Mouse (Mus musculus): ENCODE results near the gene Mfsd12. TPM values are rescaled to one million over a fixed set of nuclear protein-coding genes. Genes with fewer than 3 reads are reported as not detected.

Mfsd12 gene
- total and polyA plus RNA-seq, 2 experiments from 2014 or later = 10.1 to 23.4 TPM

- no peak for ATAC-seq
- WGBS = 94% methylated on average over 23 of the region's 23 CpGs
- Histone ChIP-seq H3K4me1 (ENCODE audit: insufficient read depth) (0 out of 2 replicates have a peak, but pooled peaks cover 5% of the 10 kb centered on the region), H3K4me3 (ENCODE audit: low read depth, low read length) (no peak overlapping the region), H3K4me2 (ENCODE audit: low read depth) (no peak overlapping the region), H3K9ac (no peak overlapping the region), H3K27me3 (ENCODE audit: insufficient read depth, low read length) (no peaks in the 10 kb centered on the region), H3K36me3 (ENCODE audit: insufficient read depth) (peaks cover 61% of the 10 kb centered on the region), H3K27ac (ENCODE audit: low read depth, low read length) (no peak overlapping the region), H3K9me3 (ENCODE audit: low read length) (no peaks in the 10 kb centered on the region)
- no peak for TF ChIP-seq CTCF (IDR thresholded peaks at IDR 0.05; ENCODE audit: low read depth)
- no peak for DNase-seq
Observed at GRCm38 (mm10) chr10:81323141-81323775, 34.0 kb upstream of the Mfsd12 start.

GRCm38 (mm10) chr10:81323791-81324530 lies 33.3 kb upstream of the Mfsd12 start:
- 94% methylated on average over 18 of the region's 18 CpGs for WGBS
- no peak overlapping the region for H3K4me2 ChIP-seq (ENCODE audit: low read depth)
- H3K9ac ChIP-seq = no peak overlapping the region
- DNase-seq = no peak
- no peak for ATAC-seq
- H3K27ac ChIP-seq (ENCODE audit: low read depth, low read length) = no peak overlapping the region
- H3K4me3 ChIP-seq (ENCODE audit: low read depth, low read length) = no peak overlapping the region
- peaks cover 54% of the 10 kb centered on the region for H3K36me3 ChIP-seq (ENCODE audit: insufficient read depth)
- H3K4me1 ChIP-seq (ENCODE audit: insufficient read depth) = 0 out of 2 replicates have a peak, but pooled peaks cover 5% of the 10 kb centered on the region
- no peaks in the 10 kb centered on the region for H3K9me3 ChIP-seq (ENCODE audit: low read length)
- TF ChIP-seq CTCF (IDR thresholded peaks at IDR 0.05; ENCODE audit: low read depth) = no peak
- H3K27me3 ChIP-seq (ENCODE audit: insufficient read depth, low read length) = no peaks in the 10 kb centered on the region

DNA sequence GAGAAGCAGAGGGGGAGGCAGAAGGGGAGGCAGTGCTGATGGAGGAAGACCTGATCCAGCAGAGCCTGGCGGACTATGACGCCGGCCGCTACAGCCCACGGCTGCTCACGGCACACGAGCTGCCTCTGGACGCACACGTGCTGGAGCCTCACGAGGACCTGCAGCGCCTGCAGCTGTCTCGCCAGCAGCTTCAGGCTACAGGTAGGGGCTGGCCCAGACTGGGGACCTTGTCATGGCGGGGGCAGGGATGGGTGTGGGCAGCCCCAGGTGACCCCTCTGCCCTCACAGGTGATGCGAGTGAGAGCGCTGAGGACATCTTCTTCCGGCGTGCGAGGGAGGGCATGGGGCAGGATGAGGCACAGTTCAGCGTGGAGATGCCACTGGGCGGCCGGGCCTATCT lies 32.1 kb upstream of the Mfsd12 start:
- H3K9ac ChIP-seq = no peak overlapping the region
- no peak for DNase-seq
- H3K4me3 ChIP-seq (ENCODE audit: low read depth, low read length) = no peak overlapping the region
- TF ChIP-seq CTCF (IDR thresholded peaks at IDR 0.05; ENCODE audit: low read depth) = no peak
- 0 out of 2 replicates have a peak, but pooled peaks cover 5% of the 10 kb centered on the region for H3K4me1 ChIP-seq (ENCODE audit: insufficient read depth)
- H3K36me3 ChIP-seq (ENCODE audit: insufficient read depth) = peaks cover 54% of the 10 kb centered on the region
- 95% methylated on average over 21 of the region's 21 CpGs for WGBS
- no peaks in the 10 kb centered on the region for H3K27me3 ChIP-seq (ENCODE audit: insufficient read depth, low read length)
- H3K27ac ChIP-seq (ENCODE audit: low read depth, low read length) = no peak overlapping the region
- no peak for ATAC-seq
- no peak overlapping the region for H3K4me2 ChIP-seq (ENCODE audit: low read depth)
- H3K9me3 ChIP-seq (ENCODE audit: low read length) = no peaks in the 10 kb centered on the region

GRCm38 (mm10) chr10:81325781-81326180 lies 31.5 kb upstream of the Mfsd12 start:
- Histone ChIP-seq H3K27ac (ENCODE audit: low read depth, low read length) (no peak overlapping the region), H3K36me3 (ENCODE audit: insufficient read depth) (peaks cover 54% of the 10 kb centered on the region)
- 94% methylated on average over 18 of the region's 18 CpGs for WGBS

GRCm38 (mm10) chr10:81326858-81327257 lies 30.4 kb upstream of the Mfsd12 start:
- Histone ChIP-seq H3K4me2 (ENCODE audit: low read depth) (no peak overlapping the region), H3K9ac (no peak overlapping the region), H3K27me3 (ENCODE audit: insufficient read depth, low read length) (no peaks in the 10 kb centered on the region), H3K9me3 (ENCODE audit: low read length) (no peaks in the 10 kb centered on the region), H3K27ac (ENCODE audit: low read depth, low read length) (0 out of 2 replicates have a peak overlapping the region, but pooled peaks have one; percentile 40), H3K4me3 (ENCODE audit: low read depth, low read length) (no peak overlapping the region), H3K36me3 (ENCODE audit: insufficient read depth) (peaks cover 54% of the 10 kb centered on the region), H3K4me1 (ENCODE audit: insufficient read depth) (0 out of 2 replicates have a peak, but pooled peaks cover 1% of the 10 kb centered on the region)
- no peak for DNase-seq
- no peak for TF ChIP-seq CTCF (IDR thresholded peaks at IDR 0.05; ENCODE audit: low read depth)
- 88% methylated on average over 6 of the region's 6 CpGs for WGBS
- ATAC-seq = no peak

More at GRCm38 (mm10) chr10:81325781-81326180, 31.5 kb upstream of the Mfsd12 start:
- ATAC-seq (no peak), DNase-seq (no peak)
- no peak for TF ChIP-seq CTCF (IDR thresholded peaks at IDR 0.05; ENCODE audit: low read depth)
- Histone ChIP-seq H3K9ac (no peak overlapping the region), H3K4me3 (ENCODE audit: low read depth, low read length) (no peak overlapping the region), H3K9me3 (ENCODE audit: low read length) (no peaks in the 10 kb centered on the region), H3K4me2 (ENCODE audit: low read depth) (no peak overlapping the region), H3K27me3 (ENCODE audit: insufficient read depth, low read length) (no peaks in the 10 kb centered on the region), H3K4me1 (ENCODE audit: insufficient read depth) (0 out of 2 replicates have a peak, but pooled peaks cover 5% of the 10 kb centered on the region)

DNA sequence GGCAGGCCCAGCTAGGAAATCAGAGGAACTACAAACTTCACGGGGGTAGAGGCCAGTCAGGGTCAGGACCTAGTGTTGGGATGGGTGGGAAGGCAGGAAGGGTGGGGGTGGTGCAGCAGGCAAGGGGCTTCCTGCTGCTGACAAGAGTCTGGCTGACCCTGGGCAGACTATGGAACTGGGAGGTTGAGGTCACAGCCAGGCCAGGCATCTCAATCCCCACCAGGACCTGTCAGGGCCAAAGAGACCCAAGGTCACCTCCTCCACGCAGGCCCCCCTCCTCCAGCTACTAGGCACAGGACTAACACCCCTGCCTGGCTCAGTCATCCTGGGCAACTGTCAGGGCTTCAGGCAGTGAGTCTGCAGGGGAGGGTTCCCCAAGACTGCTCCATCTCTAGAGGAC lies 29.3 kb upstream of the Mfsd12 start:
- DNase-seq (no peak), ATAC-seq (no peak)
- H3K27ac ChIP-seq (ENCODE audit: low read depth, low read length) = no peak overlapping the region
- no peak for TF ChIP-seq CTCF (IDR thresholded peaks at IDR 0.05; ENCODE audit: low read depth)
- no peaks in the 10 kb centered on the region for H3K9me3 ChIP-seq (ENCODE audit: low read length)
- H3K27me3 ChIP-seq (ENCODE audit: insufficient read depth, low read length) = no peaks in the 10 kb centered on the region
- peaks cover 48% of the 10 kb centered on the region for H3K36me3 ChIP-seq (ENCODE audit: insufficient read depth)
- no peak overlapping the region for H3K9ac ChIP-seq
- no peak overlapping the region for H3K4me3 ChIP-seq (ENCODE audit: low read depth, low read length)
- no peaks in the 10 kb centered on the region for H3K4me1 ChIP-seq (ENCODE audit: insufficient read depth)
- 63% methylated on average over 2 of the region's 2 CpGs for WGBS
- H3K4me2 ChIP-seq (ENCODE audit: low read depth) = no peak overlapping the region

DNA sequence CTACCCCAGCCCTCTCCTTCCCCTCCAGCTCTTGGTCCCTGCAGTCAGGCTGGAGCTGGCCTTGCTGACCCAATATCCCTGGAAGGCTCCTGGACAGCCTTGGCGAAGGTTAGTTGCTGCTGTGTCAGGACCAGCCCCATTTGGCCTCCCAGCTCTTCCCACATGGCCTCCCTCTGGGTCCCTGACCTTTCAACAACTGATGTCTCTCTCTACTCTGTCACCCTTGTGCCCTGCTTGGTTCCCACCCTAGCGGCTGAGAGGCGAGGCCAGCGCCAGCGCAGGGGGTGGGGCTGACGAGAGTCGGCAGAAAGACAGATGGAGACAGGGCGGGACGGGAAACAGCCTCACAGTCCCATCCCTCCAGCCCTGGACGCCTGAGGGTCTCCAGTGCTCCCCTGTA lies 28.9 kb upstream of the Mfsd12 start, which contains the start of gene Tbxa2r:
Gene Tbxa2r (plus strand): TSS at position 346 of the 400 bp plus-strand sequence.
- TF ChIP-seq CTCF (IDR thresholded peaks at IDR 0.05; ENCODE audit: low read depth) = no peak
- 32% methylated on average over 10 of the region's 10 CpGs for WGBS
- Histone ChIP-seq H3K4me1 (ENCODE audit: insufficient read depth) (no peaks in the 10 kb centered on the region), H3K36me3 (ENCODE audit: insufficient read depth) (peaks cover 44% of the 10 kb centered on the region), H3K4me3 (ENCODE audit: low read depth, low read length) (no peak within 1 kb of the TSS), H3K4me2 (ENCODE audit: low read depth) (no peak within 1 kb of the TSS), H3K9me3 (ENCODE audit: low read length) (no peaks in the 10 kb centered on the region), H3K9ac (no peak within 1 kb of the TSS), H3K27me3 (ENCODE audit: insufficient read depth, low read length) (no peaks in the 10 kb centered on the region), H3K27ac (ENCODE audit: low read depth, low read length) (no peak within 1 kb of the TSS)
- no peak for DNase-seq
- ATAC-seq = no peak

Measured in forebrain, postnatal 0 days (tissue).